Mouse (Mus musculus) lung, embryonic 14.5 days (tissue): Measurements from ENCODE around the gene Rps6kl1. TPM values are rescaled to one million over a fixed set of nuclear protein-coding genes. Genes with fewer than 3 reads are reported as not detected.

Experiments
- ATAC-seq: fragments of 200-750 bp; cut with Nextera tagmentation; 2 replicates; pipeline ENCODE4 v1.8.0; 2017; ENCODE audit warnings: mild to moderate bottlenecking, moderate TSS enrichment, moderate library complexity; ENCODE audit not compliant: insufficient read depth
- DNase-seq: peaks from one replicate; pipeline ENCODE4 v3.0.0-alpha.2; 2015
- H3K27ac ChIP-seq: fragments of 300-500 bp; sonication (generic); 2 replicates; pipeline ENCODE4 v1.5.1; 2014; ENCODE audit warnings: low read depth, mild to moderate bottlenecking, moderate library complexity
- H3K27me3 ChIP-seq: fragments of 300-500 bp; sonication (generic); 2 replicates; pipeline ENCODE4 v1.6.1; 2014; ENCODE audit warnings: low read length, control low read depth; ENCODE audit not compliant: insufficient read depth
- H3K36me3 ChIP-seq: fragments of 300-500 bp; sonication (generic); 2 replicates; pipeline ENCODE4 v1.6.1; 2014; ENCODE audit warnings: control low read depth; ENCODE audit not compliant: insufficient read depth
- H3K4me1 ChIP-seq: fragments of 300-500 bp; sonication (generic); 2 replicates; pipeline ENCODE4 v1.6.1; 2014; ENCODE audit warnings: antibody characterized with exemption, control low read depth; ENCODE audit not compliant: insufficient read depth
- H3K4me2 ChIP-seq: fragments of 300-500 bp; sonication (generic); 2 replicates; pipeline ENCODE4 v1.6.1; 2014; ENCODE audit warnings: mild to moderate bottlenecking
- H3K4me3 ChIP-seq: fragments of 300-500 bp; sonication (generic); 2 replicates; pipeline ENCODE4 v1.5.1; 2014; ENCODE audit warnings: low read depth, low read length
- H3K9ac ChIP-seq: fragments of 300-500 bp; sonication (generic); 2 replicates; pipeline ENCODE4 v1.6.1; 2014
- H3K9me3 ChIP-seq: fragments of 300-500 bp; sonication (generic); 2 replicates; pipeline ENCODE4 v1.6.1; 2016; ENCODE audit warnings: low read depth, low read length, control low read depth
- CTCF ChIP-seq: IDR thresholded peaks from 2 replicates; pipeline ENCODE4 v1.5.1; 2016; ENCODE audit warnings: antibody characterized with exemption, low read depth
- WGBS: fragments of 180-500 bp; shearing (Covaris S2); extraction: QIAGEN DNeasy Blood & Tissue Kit; methylation state at CpG from one replicate; pipeline ENCODE4 v1.1.7; 2014; 5-methylcytosine and 5-hydroxymethylcytosine counted together
- polyA plus RNA-seq: library from polyadenylated mRNA; unstranded; fragments of >200 nt; fragmentation: Nextera tagmentation; extraction: Ambion mirVana; gene quantifications from 2 replicates; pipeline ENCODE4 v1.2.1, GENCODE M21; 2014

Gene Rps6kl1
- polyA plus RNA-seq = 0.91 and 1.0 TPM in 2 replicates

GRCm38 (mm10) chr12:85151002-85151774 lies at the start of gene Rps6kl1:
Gene Rps6kl1, minus strand, starts transcription at chr12:85151264.
- Histone ChIP-seq H3K4me2 (peak within 1 kb of the TSS; percentile 48), H3K27ac (no peak within 1 kb of the TSS), H3K4me3 (peak within 1 kb of the TSS; percentile 15; the same call in 1 of the 2 replicates), H3K27me3 (peaks cover 4% of the 10 kb centered on the region), H3K36me3 (no peaks in the 10 kb centered on the region), H3K4me1 (no peaks in the 10 kb centered on the region; the same call in 1 of the 2 replicates), H3K9me3 (no peaks in the 10 kb centered on the region), H3K9ac (no peak within 1 kb of the TSS; the same call in none of the 2 replicates)
- WGBS = 13% methylated on average over 28 of the region's 28 CpGs
- no peak for TF ChIP-seq CTCF
- DNase-seq = peak; percentile 52
- ATAC-seq = peak; percentile 70

GRCm38 (mm10) chr12:85199954-85200353 lies 48.9 kb upstream of the Rps6kl1 start:
- ATAC-seq (no peak), DNase-seq (no peak)
- WGBS = 53% methylated on average over 1 of the region's 1 CpGs
- Histone ChIP-seq H3K27me3 (no peaks in the 10 kb centered on the region), H3K27ac (no peak overlapping the region), H3K36me3 (no peaks in the 10 kb centered on the region), H3K4me3 (no peak overlapping the region), H3K4me2 (no peak overlapping the region), H3K9me3 (no peaks in the 10 kb centered on the region), H3K4me1 (peaks cover 30% of the 10 kb centered on the region), H3K9ac (no peak overlapping the region)
- no peak for TF ChIP-seq CTCF

- Histone ChIP-seq H3K9ac (no peak overlapping the region), H3K9me3 (no peaks in the 10 kb centered on the region), H3K36me3 (no peaks in the 10 kb centered on the region), H3K4me1 (peaks cover 43% of the 10 kb centered on the region), H3K27me3 (no peaks in the 10 kb centered on the region), H3K4me3 (no peak overlapping the region), H3K27ac (peak overlapping the region; percentile 61; the same call in 1 of the 2 replicates), H3K4me2 (no peak overlapping the region)
- TF ChIP-seq CTCF = no peak
- WGBS = 14% methylated on average over 8 of the region's 8 CpGs
- DNase-seq = peak; percentile 65
- ATAC-seq = no peak
These were observed 46.9 kb upstream of the Rps6kl1 start for GRCm38 (mm10) chr12:85197936-85198335.

- TF ChIP-seq CTCF = no peak
- no peak overlapping the region for H3K4me3 ChIP-seq
- no peaks in the 10 kb centered on the region for H3K36me3 ChIP-seq
- no peaks in the 10 kb centered on the region for H3K9me3 ChIP-seq
- peaks cover 49% of the 10 kb centered on the region for H3K4me1 ChIP-seq
- H3K9ac ChIP-seq = peak overlapping the region; percentile 1
- DNase-seq (no peak), ATAC-seq (no peak)
- H3K27ac ChIP-seq = peak overlapping the region; percentile 61
- WGBS = 45% methylated on average over 7 of the region's 7 CpGs
- no peak overlapping the region for H3K4me2 ChIP-seq
- no peaks in the 10 kb centered on the region for H3K27me3 ChIP-seq
These were observed 46.3 kb upstream of the Rps6kl1 start for GRCm38 (mm10) chr12:85197371-85197770.

GRCm38 (mm10) chr12:85196191-85196590 lies 45.1 kb upstream of the Rps6kl1 start:
- no peak overlapping the region for H3K4me2 ChIP-seq
- no peak overlapping the region for H3K9ac ChIP-seq
- H3K4me3 ChIP-seq = no peak overlapping the region
- WGBS = 80% methylated on average over 10 of the region's 10 CpGs
- TF ChIP-seq CTCF = no peak
- H3K36me3 ChIP-seq = no peaks in the 10 kb centered on the region
- ATAC-seq (no peak), DNase-seq (no peak)
- no peaks in the 10 kb centered on the region for H3K9me3 ChIP-seq
- H3K4me1 ChIP-seq = peaks cover 46% of the 10 kb centered on the region
- H3K27ac ChIP-seq = no peak overlapping the region
- no peaks in the 10 kb centered on the region for H3K27me3 ChIP-seq

- Histone ChIP-seq H3K36me3 (no peaks in the 10 kb centered on the region), H3K4me1 (peaks cover 40% of the 10 kb centered on the region), H3K4me3 (no peak overlapping the region), H3K9ac (no peak overlapping the region), H3K27me3 (no peaks in the 10 kb centered on the region), H3K9me3 (no peaks in the 10 kb centered on the region), H3K27ac (peak overlapping the region; percentile 81), H3K4me2 (no peak overlapping the region)
- DNase-seq (no peak), ATAC-seq (no peak)
- TF ChIP-seq CTCF = no peak
- 61% methylated on average over 5 of the region's 5 CpGs for WGBS
These were observed 44.0 kb upstream of the Rps6kl1 start for GRCm38 (mm10) chr12:85195086-85195485.

- DNase-seq (peak; percentile 98), ATAC-seq (peak; percentile 77)
- Histone ChIP-seq H3K27me3 (no peaks in the 10 kb centered on the region), H3K9me3 (no peaks in the 10 kb centered on the region), H3K4me2 (no peak overlapping the region), H3K36me3 (no peaks in the 10 kb centered on the region), H3K4me3 (no peak overlapping the region), H3K27ac (peak overlapping the region; percentile 81), H3K9ac (no peak overlapping the region), H3K4me1 (peaks cover 40% of the 10 kb centered on the region)
- WGBS = 23% methylated on average over 4 of the region's 4 CpGs
- no peak for TF ChIP-seq CTCF
These were observed 43.6 kb upstream of the Rps6kl1 start for GRCm38 (mm10) chr12:85194623-85195018.
